Mouse (Mus musculus) CD4-positive, CD25-positive, alpha-beta regulatory T cell, adult 4 months (primary cell): ENCODE data around the gene Mab21l3. TPM values are rescaled to one million over a fixed set of nuclear protein-coding genes. Genes with fewer than 3 reads are reported as not detected.

Experiments used
- ATAC-seq: one replicate; pipeline ENCODE4 v1.8.0; 2017
- polyA plus RNA-seq, 2 experiments: library from polyadenylated mRNA; unstranded; fragments of 100-300 nt; shearing (Covaris generic); gene quantifications; one replicate each; pipeline ENCODE4 v1.2.1; 2017

Mab21l3 gene
- not detected for polyA plus RNA-seq

- ATAC-seq = no peak
Measured at GRCm38 (mm10) chr3:101848816-101849215, at the start of gene Mab21l3. Gene Mab21l3 (minus strand): TSS chr3:101848959.

GRCm38 (mm10) chr3:101897377-101897974 is 48.7 kb upstream of the Mab21l3 start:
- ATAC-seq = no peak

- peak; percentile 79 for ATAC-seq
Measured at GRCm38 (mm10) chr3:101896893-101897292, 48.1 kb upstream of the Mab21l3 start.

- no peak for ATAC-seq
Measured at GRCm38 (mm10) chr3:101895376-101895910, 46.7 kb upstream of the Mab21l3 start.

- ATAC-seq = no peak
Measured at GRCm38 (mm10) chr3:101885591-101885990, 36.8 kb upstream of the Mab21l3 start.

GRCm38 (mm10) chr3:101885041-101885440 is 36.3 kb upstream of the Mab21l3 start:
- ATAC-seq = no peak

- peak; percentile 29 for ATAC-seq
Measured at GRCm38 (mm10) chr3:101883902-101884301, 35.1 kb upstream of the Mab21l3 start.

GRCm38 (mm10) chr3:101881721-101882120 is 33.0 kb upstream of the Mab21l3 start:
- ATAC-seq = no peak

- ATAC-seq = no peak
Measured at GRCm38 (mm10) chr3:101880818-101881217, 32.1 kb upstream of the Mab21l3 start.

GRCm38 (mm10) chr3:101878136-101878535 is 29.4 kb upstream of the Mab21l3 start:
- ATAC-seq = no peak

- ATAC-seq = no peak
Measured at GRCm38 (mm10) chr3:101876459-101877285, 27.9 kb upstream of the Mab21l3 start.

- ATAC-seq = no peak
Measured at GRCm38 (mm10) chr3:101875258-101875920, 26.6 kb upstream of the Mab21l3 start.

- ATAC-seq = no peak
Measured at GRCm38 (mm10) chr3:101873061-101873675, 24.4 kb upstream of the Mab21l3 start.

GRCm38 (mm10) chr3:101871951-101872350 is 23.2 kb upstream of the Mab21l3 start:
- no peak for ATAC-seq

GRCm38 (mm10) chr3:101867001-101867421 is 18.3 kb upstream of the Mab21l3 start:
- no peak for ATAC-seq

- ATAC-seq = no peak
Measured at GRCm38 (mm10) chr3:101861856-101862255, 13.1 kb upstream of the Mab21l3 start.

- ATAC-seq = no peak
Measured at GRCm38 (mm10) chr3:101860151-101860550, 11.4 kb upstream of the Mab21l3 start.

GRCm38 (mm10) chr3:101859740-101860139 is 11.0 kb upstream of the Mab21l3 start:
- ATAC-seq = no peak

GRCm38 (mm10) chr3:101854075-101854474 is 5.3 kb upstream of the Mab21l3 start:
- no peak for ATAC-seq

- no peak for ATAC-seq
Measured at GRCm38 (mm10) chr3:101851363-101851762, 2.6 kb upstream of the Mab21l3 start.

- ATAC-seq = no peak
Measured at GRCm38 (mm10) chr3:101846096-101846495, 2.7 kb downstream of the Mab21l3 start.

- ATAC-seq = no peak
Measured at GRCm38 (mm10) chr3:101842372-101843094, 6.2 kb downstream of the Mab21l3 start.
